Mouse (Mus musculus) testis, postnatal 14 days (tissue): ENCODE measurements around the gene Pde6b.

Experiments used
- DNase-seq: peaks from one replicate; pipeline ENCODE4 v3.0.0; 2021; ENCODE audit warnings: low spot score

Gene Pde6b

GRCm38 (mm10) chr5:108388201-108388600 is at the start of gene Pde6b:
Pde6b (plus strand) TSS chr5:108388391.
- DNase-seq = no peak

GRCm38 (mm10) chr5:108343680-108344170 is 44.5 kb upstream of the Pde6b start:
- DNase-seq = no peak

GRCm38 (mm10) chr5:108345313-108346071 is 42.7 kb upstream of the Pde6b start:
- no peak for DNase-seq

- DNase-seq = no peak
Observed at GRCm38 (mm10) chr5:108347843-108348242, 40.3 kb upstream of the Pde6b start.

DNA sequence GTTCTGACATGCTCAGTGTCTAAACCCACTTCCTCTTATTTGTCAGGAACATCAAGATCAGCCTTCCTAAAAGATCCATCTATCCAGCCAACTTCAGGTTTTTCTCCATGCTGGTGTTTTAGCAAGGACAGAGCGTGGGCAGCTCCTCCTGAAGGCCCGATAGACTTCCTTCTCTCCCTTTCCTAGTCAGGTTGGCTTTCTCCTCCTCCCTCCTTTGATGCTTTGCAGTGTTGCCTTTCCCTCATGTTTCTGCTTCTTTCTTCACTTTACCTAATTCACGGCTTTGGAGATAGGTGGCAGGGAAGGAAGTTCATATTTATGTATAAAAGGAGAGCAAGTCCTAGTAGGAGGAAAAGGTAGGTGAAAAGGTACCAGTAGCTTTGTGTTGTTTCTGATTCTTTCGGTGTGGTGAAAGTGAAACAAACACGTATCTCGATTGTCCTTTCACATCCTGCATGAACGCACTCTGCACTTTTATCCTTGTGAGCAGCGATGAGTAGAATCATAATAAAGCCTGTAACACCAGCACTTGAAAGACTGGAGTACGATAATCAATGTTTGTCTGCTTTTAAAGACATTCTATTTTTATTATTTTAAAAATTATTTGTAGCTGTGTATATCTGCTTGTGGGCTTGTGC is 38.6 kb upstream of the Pde6b start:
- DNase-seq = no peak

GRCm38 (mm10) chr5:108354056-108354455 is 34.1 kb upstream of the Pde6b start:
- DNase-seq = no peak

DNA sequence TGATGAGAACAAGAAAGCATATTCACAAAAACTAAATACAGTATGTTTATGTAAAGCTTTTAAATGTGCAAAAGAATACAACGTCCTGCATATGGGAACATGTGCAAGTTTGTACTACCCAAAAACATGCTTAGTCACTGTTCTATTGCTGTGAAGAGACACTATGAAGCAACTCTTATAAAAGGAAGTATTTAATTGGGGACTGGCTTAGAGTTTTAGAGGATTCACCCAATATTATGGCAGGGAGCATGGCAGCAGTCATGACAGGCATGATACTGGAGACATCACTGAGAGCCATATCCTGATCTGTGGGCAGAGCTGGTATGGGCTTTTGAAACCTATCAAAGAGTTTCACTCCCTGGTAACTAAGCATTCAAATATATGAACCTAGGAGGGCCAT is 30.3 kb upstream of the Pde6b start:
- DNase-seq = no peak

DNA sequence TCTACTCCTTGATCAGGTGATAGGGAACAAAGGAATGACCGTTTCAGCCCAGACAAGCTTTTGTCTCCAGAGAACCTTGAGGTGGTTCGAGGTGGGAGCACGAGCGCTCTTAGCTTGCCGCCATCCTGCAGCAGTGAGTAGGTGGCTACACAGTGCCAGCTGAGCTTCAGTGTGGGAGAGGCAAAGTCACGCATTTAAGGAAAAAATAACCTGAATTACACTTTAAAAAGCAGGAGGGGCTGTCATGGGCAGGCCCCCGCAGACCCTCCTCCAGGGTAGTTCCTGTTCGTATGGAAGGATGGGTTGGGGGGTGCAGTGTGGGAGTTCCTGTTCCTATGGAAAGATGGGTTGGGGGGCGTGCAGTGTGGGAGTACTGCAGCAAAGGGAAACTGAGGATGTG is 28.7 kb upstream of the Pde6b start:
- no peak for DNase-seq

GRCm38 (mm10) chr5:108360211-108360610 is 28.0 kb upstream of the Pde6b start:
- no peak for DNase-seq

DNA sequence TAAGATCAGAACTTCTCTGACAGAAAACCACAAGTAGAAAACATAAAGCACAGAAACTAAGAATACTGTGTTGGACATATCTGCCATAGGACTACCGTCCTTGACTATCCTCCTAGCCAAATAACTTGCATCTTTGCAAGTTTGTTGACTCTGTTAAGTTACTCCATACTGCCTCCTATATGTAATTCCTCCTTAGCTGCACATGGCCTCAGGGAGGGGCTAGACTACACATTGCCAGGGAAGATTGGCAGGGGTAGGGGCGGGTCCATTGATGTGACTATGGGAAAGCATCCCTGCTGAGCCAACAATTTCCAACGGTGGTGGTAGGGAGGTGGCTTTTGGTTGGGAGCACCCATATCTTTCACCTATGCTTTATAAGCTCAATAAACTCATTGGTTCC is 25.9 kb upstream of the Pde6b start:
- DNase-seq = no peak

GRCm38 (mm10) chr5:108366328-108366983 is 21.7 kb upstream of the Pde6b start:
- no peak for DNase-seq

GRCm38 (mm10) chr5:108366984-108367841 is 21.0 kb upstream of the Pde6b start:
- DNase-seq = peak; percentile 36

- peak; percentile 23 for DNase-seq
Observed at GRCm38 (mm10) chr5:108367871-108368332, 20.3 kb upstream of the Pde6b start, which contains the start of gene Gm42517. Gm42517 (minus strand) TSS chr5:108367922.

- DNase-seq = no peak
Observed at GRCm38 (mm10) chr5:108368446-108368845, 19.7 kb upstream of the Pde6b start.

- peak; percentile 53 for DNase-seq
Observed at GRCm38 (mm10) chr5:108368851-108369621, 19.2 kb upstream of the Pde6b start.

DNA sequence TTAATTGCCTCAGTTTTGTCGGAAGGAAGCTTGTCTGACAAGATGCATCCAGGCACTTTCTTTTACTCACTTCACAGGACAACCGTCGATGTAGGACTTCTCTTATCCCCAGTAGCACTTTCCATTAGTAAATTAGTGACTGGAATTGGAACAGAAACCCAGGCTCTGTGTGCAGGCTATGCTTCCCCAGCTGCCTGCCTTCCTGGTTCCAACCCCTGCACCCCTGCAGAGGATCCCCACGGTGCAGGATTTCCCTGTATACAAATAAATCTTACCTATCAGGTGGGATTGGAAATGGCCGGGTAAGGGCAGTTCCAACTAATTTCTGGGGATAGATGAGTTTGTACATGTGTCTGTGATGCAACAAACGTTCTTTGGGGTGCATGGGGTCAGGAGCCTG is 18.2 kb upstream of the Pde6b start:
- DNase-seq = no peak

GRCm38 (mm10) chr5:108374079-108374478 is 14.1 kb upstream of the Pde6b start:
- no peak for DNase-seq

- DNase-seq = no peak
Observed at GRCm38 (mm10) chr5:108376059-108376458, 12.1 kb upstream of the Pde6b start.

DNA sequence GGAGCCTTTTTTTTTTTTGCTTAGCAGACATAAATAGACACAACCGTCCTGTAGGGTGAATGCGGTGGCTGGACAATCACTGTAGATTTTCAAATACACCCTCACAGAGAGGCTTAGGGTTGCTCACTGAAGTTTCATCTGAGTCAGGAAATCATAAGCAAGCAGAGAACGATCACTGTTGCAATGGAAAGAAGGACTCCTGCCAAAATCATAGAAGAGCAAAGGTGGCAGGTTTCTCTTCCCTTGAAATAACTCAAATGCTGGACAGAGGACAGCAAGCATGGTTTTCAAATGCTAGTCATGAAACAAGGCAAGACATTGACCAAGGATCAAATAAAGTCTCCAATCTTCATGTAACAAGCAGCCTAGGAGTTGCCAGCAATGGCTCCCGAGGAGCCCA is 9.8 kb upstream of the Pde6b start:
- DNase-seq = no peak

DNA sequence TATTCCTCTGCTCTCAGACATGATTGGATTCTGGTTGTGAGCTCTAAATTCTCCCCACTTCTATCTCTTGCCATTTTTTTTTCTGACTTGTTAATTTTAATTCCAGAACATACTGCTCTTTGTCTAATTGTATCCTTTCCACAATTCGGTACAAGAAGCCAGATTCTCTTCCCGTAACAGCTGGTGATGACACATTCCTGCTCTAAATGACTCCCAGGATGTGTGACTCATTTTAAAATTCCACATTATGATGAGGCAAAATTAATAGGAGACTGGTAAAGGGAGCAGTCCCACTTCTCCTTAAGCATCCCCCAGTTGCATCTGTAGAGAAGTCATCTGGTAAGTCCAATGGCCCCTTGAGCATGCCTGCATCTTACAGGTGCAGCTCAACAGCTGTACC is 2.6 kb upstream of the Pde6b start:
- no peak for DNase-seq

- DNase-seq = no peak
Observed at GRCm38 (mm10) chr5:108386449-108386848, 1.7 kb upstream of the Pde6b start.
